Mouse (Mus musculus): ENCODE results near the gene Necab3. TPM values are rescaled to one million over a fixed set of nuclear protein-coding genes. Genes with fewer than 3 reads are reported as not detected.

The Necab3 gene
- polyA plus RNA-seq, 1 experiment, result 0.31 TPM

DNA sequence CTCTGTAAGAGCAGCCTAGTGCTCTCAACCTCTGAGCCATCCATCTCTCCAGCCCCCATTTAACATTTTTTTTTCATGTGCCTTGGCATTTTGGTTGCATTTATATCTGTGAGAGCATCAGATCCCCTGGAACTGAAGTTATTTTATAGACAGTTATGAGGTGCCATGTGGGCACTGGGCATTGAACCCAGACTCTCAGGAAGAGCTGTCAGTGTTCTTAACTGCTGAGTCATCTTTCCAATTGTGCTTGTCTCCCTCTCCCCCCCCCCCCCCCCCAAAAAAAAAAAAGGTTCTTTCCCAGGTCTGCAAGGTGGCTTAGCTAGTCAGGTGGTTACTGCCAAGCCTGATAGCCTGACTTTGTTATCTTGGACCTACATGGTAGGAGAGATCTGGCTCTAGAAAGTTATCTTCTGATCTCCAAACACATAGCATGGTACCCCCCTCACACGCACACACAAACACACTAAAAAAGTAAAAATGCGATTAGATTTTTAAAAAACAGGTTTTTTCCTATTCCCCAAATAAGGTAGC is 58.9 kb downstream of the Necab3 start:
- no peaks in the 10 kb centered on the region for H3K27me3 ChIP-seq (replicated peaks)
- peaks cover 22% of the 10 kb centered on the region for H3K4me1 ChIP-seq
- TF ChIP-seq FLI1 (IDR thresholded peaks at IDR 0.05; ENCODE audit: low read length), result no peak
- TF ChIP-seq GATA1 (IDR thresholded peaks at IDR 0.05; ENCODE audit: borderline replicate concordance, low read length), result no peak
- H3K36me3 ChIP-seq (replicated peaks; ENCODE audit: low read length), result peaks cover 55% of the 10 kb centered on the region
- no peak overlapping the region for H3K4me3 ChIP-seq (replicated peaks)
- H3K9me3 ChIP-seq, result no peaks in the 10 kb centered on the region

DNA sequence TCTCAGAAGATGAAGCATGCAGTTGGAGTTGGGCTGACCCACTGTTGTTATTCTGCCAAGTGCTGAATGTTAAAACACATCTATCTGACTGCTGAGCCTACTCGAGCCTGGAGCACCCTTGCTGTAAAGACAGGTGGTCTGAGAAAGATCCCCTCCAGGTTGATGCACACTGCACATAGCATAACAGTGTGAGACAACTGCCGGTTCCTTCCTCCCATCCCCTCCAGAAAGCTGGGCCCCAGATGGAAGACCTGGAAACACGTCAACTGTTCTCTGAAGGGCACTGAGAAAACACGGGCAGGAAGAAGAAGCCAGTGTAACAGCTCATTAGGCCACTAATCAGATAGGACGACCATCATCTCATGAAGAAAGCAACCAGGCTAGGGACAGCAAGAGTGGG is 60.1 kb downstream of the Necab3 start:
- H3K9me3 ChIP-seq, result no peaks in the 10 kb centered on the region
- peaks cover 44% of the 10 kb centered on the region for H3K36me3 ChIP-seq (replicated peaks; ENCODE audit: low read length)
- peaks cover 22% of the 10 kb centered on the region for H3K4me1 ChIP-seq
- TF ChIP-seq GATA1 (IDR thresholded peaks at IDR 0.05; ENCODE audit: borderline replicate concordance, low read length), result no peak
- no peak for TF ChIP-seq FLI1 (IDR thresholded peaks at IDR 0.05; ENCODE audit: low read length)
- no peaks in the 10 kb centered on the region for H3K27me3 ChIP-seq (replicated peaks)
- peak overlapping the region; percentile 12 for H3K4me3 ChIP-seq (replicated peaks)

DNA sequence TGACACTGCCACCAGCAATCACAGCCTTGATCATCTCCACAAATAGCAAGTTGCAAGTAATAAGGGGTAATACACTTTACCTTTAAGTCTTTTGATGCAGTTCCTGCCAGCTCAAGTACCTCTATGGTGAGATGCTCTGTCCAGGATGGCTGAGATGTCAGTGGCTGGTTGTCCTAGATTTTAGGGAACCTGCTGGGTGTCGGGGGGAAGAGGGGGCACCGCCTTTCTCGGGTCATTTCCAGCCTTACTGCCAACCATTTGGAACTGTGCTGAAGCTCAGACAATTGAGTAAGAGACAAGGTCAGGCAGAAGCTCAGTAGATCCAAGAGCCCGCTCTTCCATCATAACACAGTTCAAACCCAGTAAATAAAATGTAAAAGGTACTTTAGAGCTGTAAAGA is 63.7 kb downstream of the Necab3 start:
- Histone ChIP-seq H3K36me3 (replicated peaks; ENCODE audit: low read length) (peaks cover 11% of the 10 kb centered on the region), H3K9me3 (no peaks in the 10 kb centered on the region), H3K4me1 (peaks cover 22% of the 10 kb centered on the region), H3K27me3 (replicated peaks) (no peaks in the 10 kb centered on the region), H3K4me3 (replicated peaks) (no peak overlapping the region)
- TF ChIP-seq GATA1 (IDR thresholded peaks at IDR 0.05; ENCODE audit: borderline replicate concordance, low read length), result no peak
- TF ChIP-seq FLI1 (IDR thresholded peaks at IDR 0.05; ENCODE audit: low read length), result no peak

Other genes starting within 250 kb of the Necab3 start
- gene Cdk5rap1, start 185.9 kb downstream of the Necab3 start, polyA plus RNA-seq (2012; ENCODE audit: insufficient read depth, low replicate concordance), result 0.45 TPM in 1 of 2 replicates, not detected in the other
- 1.2 TPM in 1 of 2 replicates, not detected in the other for gene Snta1, start 150.8 kb downstream of the Necab3 start, polyA plus RNA-seq (2012; ENCODE audit: insufficient read depth, low replicate concordance)
- gene Cbfa2t2, start 122.4 kb downstream of the Necab3 start, polyA plus RNA-seq (2012; ENCODE audit: insufficient read depth, low replicate concordance), result 1.2 and 3.0 TPM in 2 replicates
- 10.8 TPM in 1 of 2 replicates, not detected in the other for gene 1700003F12Rik, start 11.8 kb downstream of the Necab3 start, polyA plus RNA-seq (2012; ENCODE audit: insufficient read depth, low replicate concordance)
- gene Actl10, start 7.1 kb downstream of the Necab3 start, polyA plus RNA-seq (2012; ENCODE audit: insufficient read depth, low replicate concordance), result 0.16 TPM in 1 of 2 replicates, not detected in the other
- 24.2 and 31.3 TPM in 2 replicates for gene E2f1, start 11.0 kb upstream of the Necab3 start, polyA plus RNA-seq (2012; ENCODE audit: insufficient read depth, low replicate concordance)
- gene Pxmp4, start 44.8 kb upstream of the Necab3 start, polyA plus RNA-seq (2012; ENCODE audit: insufficient read depth, low replicate concordance), result 8.5 and 10.5 TPM in 2 replicates
- 4.0 and 4.4 TPM in 2 replicates for gene Zfp341, start 54.4 kb upstream of the Necab3 start, polyA plus RNA-seq (2012; ENCODE audit: insufficient read depth, low replicate concordance)
- gene 4930519P11Rik, start 54.5 kb upstream of the Necab3 start, polyA plus RNA-seq (2012; ENCODE audit: insufficient read depth, low replicate concordance), result 1.6 and 14.8 TPM in 2 replicates
- gene Chmp4b, start 92.8 kb upstream of the Necab3 start, polyA plus RNA-seq (2012; ENCODE audit: insufficient read depth, low replicate concordance), result 131 and 221 TPM in 2 replicates
- not detected in 2 replicates for gene Gm14214, start 211.1 kb upstream of the Necab3 start, polyA plus RNA-seq (2012; ENCODE audit: insufficient read depth, low replicate concordance)
- gene Raly, start 232.2 kb upstream of the Necab3 start, polyA plus RNA-seq (2012; ENCODE audit: insufficient read depth, low replicate concordance), result 378 and 462 TPM in 2 replicates
- gene a, start 232.5 kb upstream of the Necab3 start, polyA plus RNA-seq (2012; ENCODE audit: insufficient read depth, low replicate concordance), result 1.6 TPM in 1 of 2 replicates, not detected in the other